Mouse (Mus musculus): ENCODE results near the gene Zfp53. TPM values are rescaled to one million over a fixed set of nuclear protein-coding genes. Genes with fewer than 3 reads are reported as not detected.

Zfp53 gene
- polyA plus RNA-seq, 1 experiment from 2014 or later, result 5.7 TPM

Other genes starting within 250 kb of the Zfp53 start
- gene Vmn1r235, start 232.6 kb upstream of the Zfp53 start, polyA plus RNA-seq (2015; fragmentation: Nextera tagmentation; extraction: Ambion mirVana), result not detected in 2 replicates
- not detected in 2 replicates for gene Vmn1r236, start 206.1 kb upstream of the Zfp53 start, polyA plus RNA-seq (2015; fragmentation: Nextera tagmentation; extraction: Ambion mirVana)
- not detected in 2 replicates for gene Vmn1r237, start 177.1 kb upstream of the Zfp53 start, polyA plus RNA-seq (2015; fragmentation: Nextera tagmentation; extraction: Ambion mirVana)
- 1.8 TPM in 2 replicates for gene Zfp677, start 105.2 kb upstream of the Zfp53 start, polyA plus RNA-seq (2015; fragmentation: Nextera tagmentation; extraction: Ambion mirVana)
- gene Zfp54, start 65.8 kb upstream of the Zfp53 start, polyA plus RNA-seq (2015; fragmentation: Nextera tagmentation; extraction: Ambion mirVana), result 3.1 and 3.4 TPM in 2 replicates
- gene Zfp51, start 38.6 kb upstream of the Zfp53 start, polyA plus RNA-seq (2015; fragmentation: Nextera tagmentation; extraction: Ambion mirVana), result 10.1 and 10.5 TPM in 2 replicates
- gene Zfp52, start 46.5 kb downstream of the Zfp53 start, polyA plus RNA-seq (2015; fragmentation: Nextera tagmentation; extraction: Ambion mirVana), result 2.7 and 3.3 TPM in 2 replicates
- 11.9 and 13.0 TPM in 2 replicates for gene Zfp948, start 78.0 kb downstream of the Zfp53 start, polyA plus RNA-seq (2015; fragmentation: Nextera tagmentation; extraction: Ambion mirVana)
- 2.2 and 2.7 TPM in 2 replicates for gene Zfp983, start 161.6 kb downstream of the Zfp53 start, polyA plus RNA-seq (2015; fragmentation: Nextera tagmentation; extraction: Ambion mirVana)
- 2.3 and 4.2 TPM in 2 replicates for gene Gm10226, start 202.9 kb downstream of the Zfp53 start, polyA plus RNA-seq (2015; fragmentation: Nextera tagmentation; extraction: Ambion mirVana)
- 6.4 and 6.5 TPM in 2 replicates for gene Zfp760, start 218.7 kb downstream of the Zfp53 start, polyA plus RNA-seq (2015; fragmentation: Nextera tagmentation; extraction: Ambion mirVana)
- 4.0 TPM in 2 replicates for gene Zfp229, start 241.8 kb downstream of the Zfp53 start, polyA plus RNA-seq (2015; fragmentation: Nextera tagmentation; extraction: Ambion mirVana)